Mouse (Mus musculus) heart, adult 2 months (tissue): ENCODE measurements around the gene Pde4d.

Source experiments
- CTCF ChIP-seq: fragments of 200-600 bp; IDR thresholded peaks from 2 replicates; pipeline ENCODE4 v1.8.1; 2022; ENCODE audit warnings: antibody characterized with exemption, mild to moderate bottlenecking, moderate library complexity
- EP300 ChIP-seq: fragments of 200-500 bp; IDR thresholded peaks from 2 replicates; pipeline ENCODE4 v1.6.1; 2011; ENCODE audit warnings: low read depth, low read length, control low read depth; ENCODE audit not compliant: insufficient read depth
- POLR2A ChIP-seq: fragments of 200-500 bp; IDR thresholded peaks from 2 replicates; pipeline ENCODE4 v1.6.1; 2011; ENCODE audit warnings: mild to moderate bottlenecking, low read depth, low read length, control low read depth; ENCODE audit not compliant: insufficient read depth

DNA sequence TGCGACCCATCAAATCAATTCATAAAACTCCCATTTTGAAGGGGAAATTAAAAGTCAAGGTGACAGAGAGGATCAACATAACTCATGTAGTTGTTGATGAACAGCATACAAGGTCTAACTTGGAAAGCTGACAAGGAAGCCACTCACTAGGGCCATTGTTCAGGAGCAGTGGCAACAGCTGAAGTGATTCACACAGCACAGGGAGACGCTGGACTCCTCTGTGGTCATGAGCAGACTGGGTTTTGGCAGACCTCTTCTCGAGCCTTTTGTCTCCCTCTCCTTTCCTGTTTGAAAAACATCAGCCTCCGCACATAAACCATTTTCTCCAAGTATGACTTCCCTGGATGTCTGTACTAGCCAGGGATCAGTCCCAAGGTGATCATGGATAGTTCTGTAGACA, 1094.9 kb downstream of the Pde4d start:
- TF ChIP-seq POLR2A: no peak
- no peak for TF ChIP-seq CTCF
- no peak for TF ChIP-seq EP300
